Comparison of ENCODE assay signal across 12 mouse cellular contexts in the genomic region with DNA sequence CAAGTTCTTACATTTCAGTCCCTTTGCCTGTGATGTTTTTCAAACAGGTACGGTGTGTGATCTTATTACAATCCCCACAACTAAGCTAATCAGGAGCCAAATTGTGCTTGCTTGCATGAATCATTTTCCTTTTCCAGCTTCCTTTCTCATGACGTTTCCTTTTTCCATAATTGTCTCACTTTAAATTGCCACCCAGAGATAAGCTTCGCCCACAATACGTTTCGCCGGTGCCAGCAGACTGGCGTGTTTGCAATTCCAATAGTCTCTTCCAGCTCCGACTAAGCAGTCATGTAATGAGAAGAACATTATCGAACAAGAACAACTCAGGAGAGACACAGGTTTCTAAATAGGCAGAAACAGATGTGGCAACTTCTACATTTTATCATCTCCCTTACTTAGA.
DNase-seq lines count a peak whose midpoint lies in the region; ATAC-seq and TF ChIP-seq lines count a peak whose summit lies in the region.
"Had no signal": no experiment of that assay in that cellular context is flagged by ENCODE, and none has a peak within 500 bp of the region (broad histone marks: within the 10 kb centered on the region; RNA-seq: fewer than 3 reads in every experiment).

No protein-coding gene starts in this region.

- no peaks in the 10 kb centered on the region for H3K9me3 ChIP-seq in lung, postnatal 0 days (ENCODE audit: low read length)
- H3K9me3 ChIP-seq: embryonic facial prominence, embryonic 12.5 days; limb, embryonic 12.5 days had no signal

- H3K27me3 ChIP-seq in lung, postnatal 0 days (replicated peaks; ENCODE audit: insufficient read depth, low read length): no peaks in the 10 kb centered on the region
- H3K27me3 ChIP-seq: embryonic facial prominence, embryonic 12.5 days; megakaryocyte, embryonic 14.5 days had no signal

- TF ChIP-seq CTCF in lung, postnatal 0 days (IDR thresholded peaks at IDR 0.05): no peak
- no peak for TF ChIP-seq CTCF in lung, adult 2 months (IDR thresholded peaks at IDR 0.05; ENCODE audit: insufficient read depth, low read length)

- no peak overlapping the region for H3K9ac ChIP-seq in lung, postnatal 0 days (replicated peaks; ENCODE audit: low read depth)
- H3K9ac ChIP-seq: embryonic facial prominence, embryonic 12.5 days; limb, embryonic 12.5 days had no signal

- H3K27ac ChIP-seq in lung, postnatal 0 days (ENCODE audit: low read length): no peak overlapping the region
- H3K27ac ChIP-seq: embryonic facial prominence, embryonic 12.5 days; limb, embryonic 12.5 days had no signal

- TF ChIP-seq EP300 in lung, postnatal 0 days (IDR thresholded peaks at IDR 0.05): no peak

- TF ChIP-seq POLR2A in lung, adult 2 months (IDR thresholded peaks at IDR 0.05; ENCODE audit: borderline replicate concordance, extremely low read depth, low read depth, low read length): no peak

- DNase-seq in adrenal gland, adult 2 months: peak; percentile 4
- no peak for DNase-seq in adrenal gland, postnatal 25 days
- peak; percentile 29 for DNase-seq in lung, postnatal 0 days (ENCODE audit: low spot score)
- DNase-seq in lung, adult 2 months: no peak
- peak; percentile 50 for DNase-seq in heart, postnatal 4 days
- peak; percentile 58 for DNase-seq in right cerebral cortex, postnatal 25 days
- DNase-seq in cerebellum, postnatal 4 days (ENCODE audit: low spot score in 2 of 2): no peak
- DNase-seq in testis, postnatal 10 days (ENCODE audit: low spot score): no peak
- DNase-seq: thymus, adult 2 months had no signal

- no peak overlapping the region for H3K4me3 ChIP-seq in lung, postnatal 0 days (ENCODE audit: low read depth, low read length)
- no peak overlapping the region for H3K4me3 ChIP-seq in lung, adult 2 months (replicated peaks; ENCODE audit: extremely low read depth, low read depth, low read length)
- H3K4me3 ChIP-seq: embryonic facial prominence, embryonic 12.5 days; limb, embryonic 12.5 days; megakaryocyte, embryonic 14.5 days had no signal

- no peak overlapping the region for H3K4me2 ChIP-seq in lung, postnatal 0 days (replicated peaks; ENCODE audit: low read depth, low read length)
- H3K4me2 ChIP-seq: embryonic facial prominence, embryonic 12.5 days; limb, embryonic 12.5 days had no signal

- ATAC-seq in lung, postnatal 0 days: no peak

- H3K4me1 ChIP-seq in lung, postnatal 0 days (ENCODE audit: insufficient read depth, low read depth, low read length): no peaks in the 10 kb centered on the region
- H3K4me1 ChIP-seq in lung, adult 2 months (ENCODE audit: control insufficient read depth, insufficient read depth, low read length): no peaks in the 10 kb centered on the region
- H3K4me1 ChIP-seq: megakaryocyte, embryonic 14.5 days had no signal

- H3K36me3 ChIP-seq in lung, postnatal 0 days (ENCODE audit: insufficient read depth, low read length): no peaks in the 10 kb centered on the region
- H3K36me3 ChIP-seq: embryonic facial prominence, embryonic 12.5 days; limb, embryonic 12.5 days had no signal

- WGBS in lung, postnatal 0 days: 44% methylated on average over 9 of the region's 9 CpGs
- WGBS in lung, adult 2 months: 33% methylated on average over 9 of the region's 9 CpGs

Comparison
In these comparisons a context has a peak if more than half of its experiments do, and no peak if none do; other contexts are left out.
1. DNase-seq: peak in adrenal gland, adult 2 months (single experiment), lung, postnatal 0 days (single experiment), heart, postnatal 4 days (single experiment) and right cerebral cortex, postnatal 25 days (single experiment); none in adrenal gland, postnatal 25 days (single experiment), lung, adult 2 months (single experiment), cerebellum, postnatal 4 days (0 of 2) and testis, postnatal 10 days (single experiment).